Mouse (Mus musculus) lung, postnatal 0 days (tissue): ENCODE results near the gene Aph1b. TPM values are rescaled to one million over a fixed set of nuclear protein-coding genes. Genes with fewer than 3 reads are reported as not detected.
A peak's percentile ranks its signal among the peaks of the same experiment; 100 is the strongest.
"Not testable (repeated sequence)": the region's sequence is repeated elsewhere in the genome, so short reads cannot be mapped to it uniquely, and the experiment has no call there.

Experiments used
- ATAC-seq: fragments of 200-750 bp; cut with Nextera tagmentation; 2 replicates; pipeline ENCODE4 v1.8.0; 2017; ENCODE audit warnings: moderate library complexity
- DNase-seq: peaks from one replicate; pipeline ENCODE4 v3.0.0-alpha.2; 2016; ENCODE audit warnings: low spot score
- H3K27ac ChIP-seq: fragments of 300-500 bp; sonication (generic); 2 replicates; pipeline ENCODE4 v1.5.1; 2014; ENCODE audit warnings: antibody characterized with exemption, mild to moderate bottlenecking, low read length, mixed read lengths
- H3K27me3 ChIP-seq: fragments of 300-500 bp; sonication (generic); replicated peaks from 2 replicates; pipeline ENCODE4 v1.6.1; 2014; ENCODE audit warnings: low read length, mixed read lengths; ENCODE audit not compliant: insufficient read depth
- H3K36me3 ChIP-seq: fragments of 300-500 bp; sonication (generic); 2 replicates; pipeline ENCODE4 v1.6.1; 2014; ENCODE audit warnings: low read length, mixed read lengths; ENCODE audit not compliant: insufficient read depth
- H3K4me1 ChIP-seq: fragments of 300-500 bp; sonication (generic); 2 replicates; pipeline ENCODE4 v1.6.1; 2014; ENCODE audit warnings: antibody characterized with exemption, low read depth, low read length, mixed read lengths; ENCODE audit not compliant: insufficient read depth
- H3K4me2 ChIP-seq: fragments of 300-500 bp; sonication (generic); replicated peaks from 2 replicates; pipeline ENCODE4 v1.6.1; 2014; ENCODE audit warnings: low read depth, mild to moderate bottlenecking, low read length, moderate library complexity, mixed read lengths
- H3K4me3 ChIP-seq: fragments of 300-500 bp; sonication (generic); 2 replicates; pipeline ENCODE4 v1.5.1; 2014; ENCODE audit warnings: low read depth, low read length
- H3K9ac ChIP-seq: fragments of 300-500 bp; sonication (generic); replicated peaks from 2 replicates; pipeline ENCODE4 v1.6.1; 2014; ENCODE audit warnings: low read depth, mild to moderate bottlenecking
- H3K9me3 ChIP-seq: fragments of 300-500 bp; sonication (generic); 2 replicates; pipeline ENCODE4 v1.6.1; 2016; ENCODE audit warnings: low read length, mixed read lengths
- CTCF ChIP-seq: IDR thresholded peaks from 2 replicates; pipeline ENCODE4 v1.5.1; 2016; ENCODE audit warnings: antibody characterized with exemption, mild to moderate bottlenecking
- EP300 ChIP-seq: IDR thresholded peaks from 2 replicates; pipeline ENCODE4 v1.6.1; 2016; ENCODE audit warnings: antibody characterized with exemption, mild to moderate bottlenecking, control low read depth
- WGBS: fragments of 180-500 bp; shearing (Covaris S2); extraction: QIAGEN DNeasy Blood & Tissue Kit; methylation state at CpG from one replicate; pipeline ENCODE4 v1.1.7; 2014; 5-methylcytosine and 5-hydroxymethylcytosine counted together
- polyA plus RNA-seq: library from polyadenylated mRNA; unstranded; fragments of >200 nt; fragmentation: Nextera tagmentation; extraction: Ambion mirVana; gene quantifications from 2 replicates; pipeline ENCODE4 v1.2.1, GENCODE M21; 2015

Aph1b gene
- polyA plus RNA-seq, 1 experiment from 2014 or later: 4.4 TPM

- H3K9me3 ChIP-seq: no peaks in the 10 kb centered on the region
- TF ChIP-seq CTCF (peak; percentile 84), EP300 (no peak)
- 29% methylated on average over 1 of the region's 1 CpGs for WGBS
Measured at GRCm38 (mm10) chr9:66825990-66826389, 30.7 kb upstream of the Aph1b start.

GRCm38 (mm10) chr9:66822255-66822654 lies 27.0 kb upstream of the Aph1b start:
- H3K9me3 ChIP-seq, H3K4me1 ChIP-seq, H3K9ac ChIP-seq, H3K4me3 ChIP-seq, H3K4me2 ChIP-seq, H3K27me3 ChIP-seq, DNase-seq, H3K36me3 ChIP-seq, H3K27ac ChIP-seq, ATAC-seq: not testable (repeated sequence)
- no CpG with 5 or more reads among the region's 5 CpGs for WGBS
- TF ChIP-seq CTCF: peak; percentile 37

More at GRCm38 (mm10) chr9:66825990-66826389, 30.7 kb upstream of the Aph1b start:
- no peak overlapping the region for H3K27ac ChIP-seq
- H3K4me3 ChIP-seq: no peak overlapping the region
- H3K36me3 ChIP-seq: no peaks in the 10 kb centered on the region
- no peak overlapping the region for H3K4me2 ChIP-seq
- H3K4me1 ChIP-seq: no peaks in the 10 kb centered on the region
- DNase-seq (peak; percentile 89), ATAC-seq (no peak)
- no peak overlapping the region for H3K9ac ChIP-seq
- no peaks in the 10 kb centered on the region for H3K27me3 ChIP-seq

GRCm38 (mm10) chr9:66820996-66821395 lies 25.7 kb upstream of the Aph1b start:
- Histone ChIP-seq H3K27ac (no peak overlapping the region), H3K9ac (no peak overlapping the region), H3K4me3 (no peak overlapping the region), H3K4me2 (no peak overlapping the region), H3K9me3 (no peaks in the 10 kb centered on the region), H3K27me3 (no peaks in the 10 kb centered on the region), H3K36me3 (no peaks in the 10 kb centered on the region), H3K4me1 (no peaks in the 10 kb centered on the region)
- TF ChIP-seq CTCF: no peak
- TF ChIP-seq EP300: no peak
- WGBS: 55% methylated on average over 5 of the region's 5 CpGs
- DNase-seq (no peak), ATAC-seq (no peak)

- TF ChIP-seq CTCF (no peak), EP300 (no peak)
- no peak for DNase-seq
- no peak overlapping the region for H3K27ac ChIP-seq
- WGBS: 52% methylated on average over 2 of the region's 2 CpGs
- H3K4me3 ChIP-seq: no peak overlapping the region
- H3K9ac ChIP-seq: no peak overlapping the region
- H3K27me3 ChIP-seq: no peaks in the 10 kb centered on the region
- no peaks in the 10 kb centered on the region for H3K36me3 ChIP-seq
- H3K9me3 ChIP-seq: no peaks in the 10 kb centered on the region
- ATAC-seq: no peak
- no peaks in the 10 kb centered on the region for H3K4me1 ChIP-seq
- no peak overlapping the region for H3K4me2 ChIP-seq
Measured at GRCm38 (mm10) chr9:66813392-66813791, 18.1 kb upstream of the Aph1b start.

GRCm38 (mm10) chr9:66805951-66806350 lies 10.7 kb upstream of the Aph1b start:
- ATAC-seq, H3K9ac ChIP-seq, H3K27me3 ChIP-seq, DNase-seq, H3K36me3 ChIP-seq, H3K4me1 ChIP-seq, H3K27ac ChIP-seq, H3K9me3 ChIP-seq: not testable (repeated sequence)
- H3K4me3 ChIP-seq: peak overlapping the region; percentile 20; the same call in 1 of the 2 replicates
- peak overlapping the region; percentile 42; the same call in 1 of the 2 replicates for H3K4me2 ChIP-seq
- 14% methylated on average over 26 of the region's 37 CpGs for WGBS

GRCm38 (mm10) chr9:66801947-66802346 lies 6.7 kb upstream of the Aph1b start:
- H3K4me2 ChIP-seq: 0 out of 2 replicates have a peak overlapping the region, but pooled peaks have one; percentile 1

GRCm38 (mm10) chr9:66796739-66797138 lies 1.4 kb upstream of the Aph1b start, which contains the start of gene Gm10647:
TSS of gene Gm10647 (plus strand) at chr9:66797039.
- H3K36me3 ChIP-seq: no peaks in the 10 kb centered on the region
- peak within 1 kb of the TSS; percentile 93 for H3K4me2 ChIP-seq
- DNase-seq: no peak
- ATAC-seq: no peak
- no peaks in the 10 kb centered on the region for H3K27me3 ChIP-seq
- H3K9ac ChIP-seq: no peak within 1 kb of the TSS
- H3K4me1 ChIP-seq: no peaks in the 10 kb centered on the region
- peak within 1 kb of the TSS; percentile 67 for H3K4me3 ChIP-seq
- H3K27ac ChIP-seq: 0 out of 2 replicates have a peak within 1 kb of the TSS, but pooled peaks have one; percentile 89
- no peak for TF ChIP-seq CTCF
- no peak for TF ChIP-seq EP300
- WGBS: 77% methylated on average over 5 of the region's 5 CpGs
- no peaks in the 10 kb centered on the region for H3K9me3 ChIP-seq

More at GRCm38 (mm10) chr9:66801947-66802346, 6.7 kb upstream of the Aph1b start:
- Histone ChIP-seq H3K4me1 (0 out of 2 replicates have a peak, but pooled peaks cover 3% of the 10 kb centered on the region), H3K9ac (no peak overlapping the region), H3K36me3 (no peaks in the 10 kb centered on the region), H3K9me3 (no peaks in the 10 kb centered on the region), H3K27ac (no peak overlapping the region), H3K4me3 (no peak overlapping the region), H3K27me3 (0 out of 2 replicates have a peak, but pooled peaks cover 3% of the 10 kb centered on the region)
- DNase-seq: no peak
- no peak for TF ChIP-seq EP300
- no peak for TF ChIP-seq CTCF
- 26% methylated on average over 12 of the region's 12 CpGs for WGBS
- no peak for ATAC-seq
